Mouse (Mus musculus): ENCODE measurements around the gene Fam186a. TPM values are rescaled to one million over a fixed set of nuclear protein-coding genes. Genes with fewer than 3 reads are reported as not detected.
A peak's percentile ranks its signal among the peaks of the same experiment; 100 is the strongest.
"Not testable (repeated sequence)": the region's sequence is repeated elsewhere in the genome, so short reads cannot be mapped to it uniquely, and the experiment has no call there.

Gene Fam186a
- polyA plus RNA-seq, 1 experiment from 2014 or later = 0.11 TPM

DNA sequence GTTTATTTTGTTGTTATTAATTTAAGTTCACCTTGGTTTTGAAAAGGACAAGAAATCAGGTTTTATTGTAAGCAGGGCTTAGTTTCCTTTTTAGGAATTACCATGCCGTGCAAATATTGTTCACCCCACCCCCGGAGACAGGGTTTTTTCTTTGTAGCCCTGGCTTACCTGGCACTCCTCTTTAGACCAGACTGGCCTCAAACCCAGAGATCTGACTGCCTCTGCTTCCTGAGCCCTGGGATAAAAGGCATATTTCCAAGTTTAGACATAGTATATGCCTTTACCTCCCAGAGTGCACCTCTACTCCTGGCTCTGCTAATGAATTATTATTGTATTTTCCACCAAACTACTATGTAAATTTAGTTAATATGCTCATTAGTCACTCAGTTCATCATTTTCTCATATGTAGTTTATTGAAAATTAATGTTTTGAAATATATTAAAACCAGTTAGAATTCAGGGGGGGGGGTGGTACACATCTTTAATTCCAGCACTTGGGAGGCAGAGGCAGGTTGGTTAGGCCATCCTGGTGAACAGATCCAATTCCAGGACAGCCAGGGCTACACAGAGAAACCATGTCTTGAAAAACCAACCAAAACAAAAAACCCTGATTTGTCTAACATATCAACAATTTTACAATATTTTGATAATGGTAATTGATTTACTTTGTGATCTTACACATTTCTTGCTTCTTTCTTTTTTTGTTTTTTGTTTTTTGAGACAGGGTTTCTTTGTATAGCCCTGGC, 7.8 kb upstream of the Fam186a start:
- peak overlapping the region; percentile 94; the same call in 1 of the 2 replicates for H3K4me2 ChIP-seq (replicated peaks)

DNA sequence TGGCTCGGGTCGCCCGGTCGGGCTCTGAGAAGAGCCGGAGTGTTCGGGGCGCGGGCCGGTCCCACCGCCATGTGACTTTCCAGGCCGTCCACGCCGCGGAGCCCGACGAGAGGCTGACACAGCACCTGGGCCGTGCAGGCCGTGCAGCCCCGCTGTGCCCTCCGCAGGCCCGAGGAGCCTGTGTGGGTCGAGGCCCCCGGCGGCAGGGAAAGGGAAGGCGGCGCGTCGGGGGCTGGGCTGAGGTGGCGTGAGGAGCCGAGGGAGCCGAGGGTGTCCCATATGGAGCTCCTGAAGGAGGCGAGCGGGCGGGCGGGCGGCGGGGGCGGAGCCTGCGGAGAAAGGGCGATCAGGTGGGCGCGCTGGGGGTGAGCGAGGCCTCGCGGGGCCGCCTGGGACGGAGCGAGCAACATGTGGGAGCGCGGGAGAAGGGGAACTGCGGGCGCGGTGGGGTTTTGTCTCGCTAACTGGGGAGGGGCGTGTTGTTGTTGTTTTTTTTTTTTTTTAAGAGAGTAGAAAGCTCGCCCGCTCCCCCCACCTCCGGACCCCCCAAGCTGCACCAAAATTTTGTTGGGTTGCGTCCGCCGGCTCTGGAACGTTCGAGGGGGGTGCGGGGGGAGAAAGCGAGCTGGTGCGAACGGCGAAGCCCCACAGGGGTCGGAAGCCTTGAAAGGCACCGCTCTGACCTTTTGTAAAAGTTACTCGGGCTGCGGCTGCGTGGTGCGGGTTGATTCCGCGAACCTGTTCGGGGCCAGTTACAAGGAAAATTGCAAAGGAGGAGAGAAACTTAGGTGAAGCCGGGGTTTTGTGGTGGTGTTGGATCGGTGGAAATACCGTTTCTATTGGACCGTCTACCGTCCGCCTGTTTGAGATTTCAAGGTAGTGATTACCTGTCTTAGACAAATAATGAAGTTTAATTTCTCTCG, 6.4 kb upstream of the Fam186a start:
- DNase-seq (ENCODE audit: low spot score) (no peak), ATAC-seq (ENCODE audit: low FRiP score) (peak; percentile 87)
- no peaks in the 10 kb centered on the region for H3K36me3 ChIP-seq (replicated peaks; ENCODE audit: control insufficient read depth, insufficient read depth)
- peaks cover 14% of the 10 kb centered on the region for H3K4me1 ChIP-seq (replicated peaks; ENCODE audit: control insufficient read depth, insufficient read depth, low read length)
- peak overlapping the region; percentile 83 for H3K9ac ChIP-seq
- H3K4me3 ChIP-seq (replicated peaks; ENCODE audit: low read length) = peak overlapping the region; percentile 96
- under 1% methylated on average over 81 of the region's 84 CpGs for WGBS
- H3K4me2 ChIP-seq (replicated peaks) = peak overlapping the region; percentile 94
- no peaks in the 10 kb centered on the region for H3K27me3 ChIP-seq (ENCODE audit: control insufficient read depth, insufficient read depth, low read length)
- no peaks in the 10 kb centered on the region for H3K9me3 ChIP-seq (ENCODE audit: control insufficient read depth, low read length)
- peak overlapping the region; percentile 98 for H3K27ac ChIP-seq

More for the DNA sequence above, 7.8 kb upstream of the Fam186a start:
- Histone ChIP-seq H3K27me3 (ENCODE audit: control insufficient read depth, insufficient read depth, low read length) (no peaks in the 10 kb centered on the region), H3K9ac (no peak overlapping the region), H3K4me1 (replicated peaks; ENCODE audit: control insufficient read depth, insufficient read depth, low read length) (peaks cover 14% of the 10 kb centered on the region), H3K27ac (no peak overlapping the region), H3K9me3 (ENCODE audit: control insufficient read depth, low read length) (no peaks in the 10 kb centered on the region), H3K4me3 (replicated peaks; ENCODE audit: low read length) (no peak overlapping the region), H3K36me3 (replicated peaks; ENCODE audit: control insufficient read depth, insufficient read depth) (no peaks in the 10 kb centered on the region)
- WGBS = 76% methylated on average over 2 of the region's 2 CpGs
- DNase-seq (ENCODE audit: low spot score) (no peak), ATAC-seq (ENCODE audit: low FRiP score) (no peak)

DNA sequence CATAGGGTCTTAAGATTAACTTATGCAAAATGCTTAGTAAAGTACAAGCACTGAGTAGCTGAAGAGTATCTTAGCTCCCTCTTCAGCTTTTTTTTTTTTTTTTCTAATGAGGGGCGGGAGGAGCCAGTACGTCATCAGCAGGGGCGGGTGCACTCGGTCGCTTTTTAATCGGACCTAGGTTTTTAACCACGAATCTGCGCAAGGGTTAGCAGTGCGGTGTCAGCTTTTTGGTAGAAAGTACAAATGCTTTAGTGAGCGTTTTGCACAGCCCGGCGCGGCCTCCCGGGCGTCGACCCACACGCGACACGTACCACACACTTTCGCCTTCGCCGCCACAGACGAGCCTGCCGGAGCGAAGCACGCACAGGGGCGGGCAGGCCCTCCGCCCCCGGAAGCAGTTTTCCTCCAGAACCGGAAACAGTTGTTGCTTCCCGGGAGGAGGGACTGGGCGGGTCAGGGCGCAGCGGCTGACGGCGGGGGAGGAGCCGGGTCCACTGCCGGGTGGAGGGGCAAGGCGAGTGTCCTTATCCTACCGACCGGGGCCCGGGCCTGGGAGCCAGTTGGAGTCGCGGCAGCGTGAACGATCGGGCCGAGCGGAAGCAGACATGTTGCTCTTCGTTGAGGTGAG, 5.6 kb upstream of the Fam186a start:
- H3K27me3 ChIP-seq (ENCODE audit: control insufficient read depth, insufficient read depth, low read length) = no peaks in the 10 kb centered on the region
- H3K4me3 ChIP-seq (replicated peaks; ENCODE audit: low read length) = peak overlapping the region; percentile 96
- ATAC-seq (ENCODE audit: low FRiP score) (peak; percentile 97), DNase-seq (ENCODE audit: low spot score) (peak; percentile 94)
- H3K9me3 ChIP-seq (ENCODE audit: control insufficient read depth, low read length) = no peaks in the 10 kb centered on the region
- peak overlapping the region; percentile 94 for H3K4me2 ChIP-seq (replicated peaks)
- WGBS = under 1% methylated on average over 50 of the region's 50 CpGs
- H3K27ac ChIP-seq = peak overlapping the region; percentile 98
- H3K4me1 ChIP-seq (replicated peaks; ENCODE audit: control insufficient read depth, insufficient read depth, low read length) = peaks cover 14% of the 10 kb centered on the region
- H3K36me3 ChIP-seq (replicated peaks; ENCODE audit: control insufficient read depth, insufficient read depth) = no peaks in the 10 kb centered on the region
- peak overlapping the region; percentile 83 for H3K9ac ChIP-seq

DNA sequence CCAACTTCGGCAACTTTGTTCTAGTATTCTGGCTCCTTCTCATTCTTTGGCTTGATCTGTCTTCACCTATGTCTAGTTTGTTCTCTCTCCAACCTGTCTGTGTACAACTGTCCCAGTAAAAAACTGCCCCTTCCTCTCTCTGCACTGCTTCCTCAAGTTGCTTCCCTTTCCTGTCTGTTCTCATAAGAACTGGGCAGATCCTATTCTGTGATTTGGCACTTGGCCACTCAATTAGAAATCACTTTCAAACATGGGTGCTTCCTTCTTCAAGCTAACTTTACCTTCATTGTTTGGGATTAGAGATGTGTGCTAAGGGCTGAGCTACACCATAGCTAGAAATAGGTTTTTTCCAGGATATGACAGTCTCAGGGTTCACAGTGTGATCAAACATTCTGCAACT, 3.7 kb upstream of the Fam186a start:
- Histone ChIP-seq H3K9ac (no peak overlapping the region), H3K4me1 (replicated peaks; ENCODE audit: control insufficient read depth, insufficient read depth, low read length) (peaks cover 14% of the 10 kb centered on the region), H3K4me3 (replicated peaks; ENCODE audit: low read length) (no peak overlapping the region), H3K36me3 (replicated peaks; ENCODE audit: control insufficient read depth, insufficient read depth) (no peaks in the 10 kb centered on the region), H3K4me2 (replicated peaks) (no peak overlapping the region), H3K27me3 (ENCODE audit: control insufficient read depth, insufficient read depth, low read length) (no peaks in the 10 kb centered on the region), H3K9me3 (ENCODE audit: control insufficient read depth, low read length) (no peaks in the 10 kb centered on the region), H3K27ac (no peak overlapping the region)
- WGBS = 84% methylated on average over 1 of the region's 1 CpGs
- ATAC-seq (ENCODE audit: low FRiP score) = no peak
- DNase-seq (ENCODE audit: low spot score) = no peak

DNA sequence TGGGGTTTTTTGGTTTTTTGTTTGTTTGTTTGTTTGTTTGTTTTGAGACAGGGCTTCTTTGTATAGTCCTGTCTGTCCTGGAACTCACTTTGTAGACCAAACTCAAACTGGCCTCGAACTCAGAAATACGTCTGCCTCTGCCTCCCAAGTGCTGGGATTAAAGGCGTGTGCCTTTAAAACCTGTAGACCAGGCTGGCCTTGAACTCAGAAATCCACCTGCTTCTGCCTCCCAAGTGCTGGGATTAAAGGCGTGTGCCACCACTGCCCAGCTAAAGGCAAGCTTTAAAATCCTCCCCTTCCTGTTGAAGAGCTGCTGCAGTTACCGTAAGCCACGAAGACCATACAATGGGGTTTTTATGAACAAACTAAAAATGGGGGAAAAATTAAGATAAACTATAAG, 2.9 kb upstream of the Fam186a start, which contains the start of gene Larp4:
Gene Larp4, plus strand, starts transcription at position 301 of the 400 bp plus-strand sequence.
- not testable (repeated sequence) for ATAC-seq (ENCODE audit: low FRiP score); H3K4me3 ChIP-seq (replicated peaks; ENCODE audit: low read length); H3K4me2 ChIP-seq (replicated peaks)

DNA sequence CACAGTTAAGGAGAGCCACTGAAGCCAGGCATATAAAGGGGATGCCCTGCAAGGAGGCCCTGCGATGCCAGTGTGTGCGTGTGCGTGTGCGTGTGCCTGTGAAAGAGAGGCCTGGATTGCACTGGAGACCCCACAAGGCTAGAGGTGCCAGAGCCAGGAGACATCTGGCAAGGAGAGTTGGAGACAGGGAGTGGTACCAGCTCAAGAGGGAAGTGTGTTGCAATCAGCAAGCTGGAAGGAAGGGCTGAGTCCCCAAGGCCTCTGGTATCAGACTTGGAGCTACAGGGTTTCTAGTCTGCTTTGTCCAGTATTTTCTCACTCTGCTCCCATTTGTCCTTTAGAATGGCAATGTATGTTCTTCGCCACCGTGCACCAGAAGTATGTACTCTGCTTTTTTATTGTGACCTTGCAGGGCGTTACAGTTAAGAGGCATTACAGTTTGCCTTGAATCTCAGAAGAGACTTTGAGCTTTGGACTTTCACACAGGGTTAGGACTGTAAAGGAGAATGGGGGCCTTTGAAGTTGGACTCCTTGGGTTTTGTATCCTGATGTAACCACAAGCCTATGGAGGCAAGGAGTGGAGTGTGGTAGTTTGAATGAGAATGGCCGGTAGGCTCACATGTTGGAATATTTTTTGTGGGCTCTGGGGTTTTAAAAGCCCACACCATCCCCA, 1.6 kb downstream of the Fam186a start:
- Histone ChIP-seq H3K27me3 (ENCODE audit: control insufficient read depth, insufficient read depth, low read length) (no peaks in the 10 kb centered on the region), H3K27ac (no peak overlapping the region), H3K4me3 (replicated peaks; ENCODE audit: low read length) (no peak overlapping the region), H3K9me3 (ENCODE audit: control insufficient read depth, low read length) (no peaks in the 10 kb centered on the region), H3K36me3 (replicated peaks; ENCODE audit: control insufficient read depth, insufficient read depth) (no peaks in the 10 kb centered on the region), H3K4me1 (replicated peaks; ENCODE audit: control insufficient read depth, insufficient read depth, low read length) (no peaks in the 10 kb centered on the region), H3K9ac (no peak overlapping the region), H3K4me2 (replicated peaks) (no peak overlapping the region)
- DNase-seq (ENCODE audit: low spot score) (no peak), ATAC-seq (ENCODE audit: low FRiP score) (no peak)
- 90% methylated on average over 8 of the region's 8 CpGs for WGBS

More for the DNA sequence above, 2.9 kb upstream of the Fam186a start, which contains the start of gene Larp4:
- not testable (repeated sequence) for H3K9ac ChIP-seq; H3K27me3 ChIP-seq (ENCODE audit: control insufficient read depth, insufficient read depth, low read length); H3K27ac ChIP-seq; H3K9me3 ChIP-seq (ENCODE audit: control insufficient read depth, low read length); DNase-seq (ENCODE audit: low spot score); H3K36me3 ChIP-seq (replicated peaks; ENCODE audit: control insufficient read depth, insufficient read depth)
- 89% methylated on average over 6 of the region's 6 CpGs for WGBS
- peaks cover 14% of the 10 kb centered on the region for H3K4me1 ChIP-seq (replicated peaks; ENCODE audit: control insufficient read depth, insufficient read depth, low read length)

GRCm38 (mm10) chr15:99955324-99955723, 11.5 kb downstream of the Fam186a start:
- 80% methylated on average over 4 of the region's 4 CpGs for WGBS
- Histone ChIP-seq H3K27ac (no peak overlapping the region), H3K4me3 (replicated peaks; ENCODE audit: low read length) (no peak overlapping the region), H3K9me3 (ENCODE audit: control insufficient read depth, low read length) (no peaks in the 10 kb centered on the region), H3K9ac (no peak overlapping the region), H3K4me2 (replicated peaks) (no peak overlapping the region), H3K27me3 (ENCODE audit: control insufficient read depth, insufficient read depth, low read length) (no peaks in the 10 kb centered on the region), H3K36me3 (replicated peaks; ENCODE audit: control insufficient read depth, insufficient read depth) (no peaks in the 10 kb centered on the region), H3K4me1 (replicated peaks; ENCODE audit: control insufficient read depth, insufficient read depth, low read length) (no peaks in the 10 kb centered on the region)
- ATAC-seq (ENCODE audit: low FRiP score) (no peak), DNase-seq (ENCODE audit: low spot score) (no peak)

GRCm38 (mm10) chr15:99940970-99941630, 25.8 kb downstream of the Fam186a start:
- H3K27ac ChIP-seq = no peak overlapping the region
- WGBS = 81% methylated on average over 4 of the region's 4 CpGs
- H3K9me3 ChIP-seq (ENCODE audit: control insufficient read depth, low read length) = no peaks in the 10 kb centered on the region
- no peaks in the 10 kb centered on the region for H3K36me3 ChIP-seq (replicated peaks; ENCODE audit: control insufficient read depth, insufficient read depth)
- H3K4me2 ChIP-seq (replicated peaks) = no peak overlapping the region
- H3K4me3 ChIP-seq (replicated peaks; ENCODE audit: low read length) = no peak overlapping the region
- no peaks in the 10 kb centered on the region for H3K4me1 ChIP-seq (replicated peaks; ENCODE audit: control insufficient read depth, insufficient read depth, low read length)
- no peak for ATAC-seq (ENCODE audit: low FRiP score)
- no peak overlapping the region for H3K9ac ChIP-seq
- H3K27me3 ChIP-seq (ENCODE audit: control insufficient read depth, insufficient read depth, low read length) = no peaks in the 10 kb centered on the region
- DNase-seq (ENCODE audit: low spot score) = no peak

Measured in hindbrain, embryonic 14.5 days (tissue).